Mouse (Mus musculus): Measurements from ENCODE around the gene Gdap2. TPM values are rescaled to one million over a fixed set of nuclear protein-coding genes. Genes with fewer than 3 reads are reported as not detected.

Gene Gdap2
- polyA plus RNA-seq, 1 experiment, result 0.11 TPM

DNA sequence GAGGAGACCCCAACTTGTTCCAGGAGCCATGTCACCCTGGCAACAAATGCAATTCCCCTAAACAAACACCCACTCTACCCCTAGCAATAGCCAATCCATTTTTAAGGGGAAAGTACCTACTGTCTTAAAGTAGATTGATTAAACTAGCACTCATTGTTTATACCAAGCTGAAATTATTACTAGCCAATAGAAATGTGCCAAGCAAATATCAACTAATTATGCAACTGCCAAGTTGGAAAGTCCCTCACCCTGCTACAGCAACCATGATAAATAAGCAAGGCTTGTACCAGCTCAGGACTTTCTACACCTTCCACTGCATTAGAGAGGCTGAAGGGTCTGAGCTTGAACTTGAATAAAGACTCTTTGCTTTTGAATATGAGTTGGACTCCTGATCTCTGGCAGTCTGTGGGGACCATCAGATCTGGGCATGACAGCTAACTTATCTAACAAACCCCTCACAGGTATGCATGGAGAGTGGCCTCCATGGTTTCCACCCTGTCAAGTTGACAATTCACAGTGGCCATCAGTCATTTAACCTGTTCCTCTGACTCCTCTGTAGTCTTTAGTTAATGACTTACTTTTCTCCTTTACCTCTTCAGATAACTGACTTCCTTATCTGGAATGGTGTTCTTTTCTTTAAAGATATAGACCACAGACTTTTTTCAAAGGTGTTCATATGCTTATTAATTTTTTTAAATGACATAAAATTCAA lies 74.7 kb downstream of the Gdap2 start:
- no peak overlapping the region for H3K4me3 ChIP-seq (replicated peaks)
- H3K36me3 ChIP-seq (ENCODE audit: control insufficient read depth), result no peaks in the 10 kb centered on the region
- no peaks in the 10 kb centered on the region for H3K4me1 ChIP-seq (ENCODE audit: control insufficient read depth)
- H3K9me3 ChIP-seq (ENCODE audit: control insufficient read depth, low read length), result no peaks in the 10 kb centered on the region
- TF ChIP-seq TAL1 (IDR thresholded peaks at IDR 0.05; ENCODE audit: low read length) (no peak), GATA1 (IDR thresholded peaks at IDR 0.05; ENCODE audit: low read length) (no peak)
- no peaks in the 10 kb centered on the region for H3K27me3 ChIP-seq (ENCODE audit: control insufficient read depth)

DNA sequence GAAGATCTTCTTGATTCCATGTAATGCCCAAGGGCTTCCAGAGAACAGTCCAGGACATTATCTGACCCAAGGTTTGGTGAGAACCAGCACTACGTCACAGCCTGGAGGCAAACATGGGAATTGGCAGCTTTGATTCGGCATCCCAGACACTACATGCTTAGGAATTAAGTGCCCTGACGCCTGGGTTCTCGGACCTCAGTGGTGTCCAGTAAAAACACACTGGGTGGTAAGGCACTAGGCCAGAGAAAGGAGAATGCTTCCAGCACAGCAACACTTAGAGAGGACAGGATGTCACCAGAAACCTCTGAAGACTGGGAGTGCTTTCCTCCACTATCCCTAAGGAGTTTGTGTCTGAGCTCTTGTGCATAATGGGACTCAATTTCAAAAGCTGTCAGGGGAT lies 80.0 kb downstream of the Gdap2 start:
- no peak for TF ChIP-seq GATA1 (IDR thresholded peaks at IDR 0.05; ENCODE audit: low read length)
- no peak for TF ChIP-seq TAL1 (IDR thresholded peaks at IDR 0.05; ENCODE audit: low read length)
- no peaks in the 10 kb centered on the region for H3K27me3 ChIP-seq (ENCODE audit: control insufficient read depth)

DNA sequence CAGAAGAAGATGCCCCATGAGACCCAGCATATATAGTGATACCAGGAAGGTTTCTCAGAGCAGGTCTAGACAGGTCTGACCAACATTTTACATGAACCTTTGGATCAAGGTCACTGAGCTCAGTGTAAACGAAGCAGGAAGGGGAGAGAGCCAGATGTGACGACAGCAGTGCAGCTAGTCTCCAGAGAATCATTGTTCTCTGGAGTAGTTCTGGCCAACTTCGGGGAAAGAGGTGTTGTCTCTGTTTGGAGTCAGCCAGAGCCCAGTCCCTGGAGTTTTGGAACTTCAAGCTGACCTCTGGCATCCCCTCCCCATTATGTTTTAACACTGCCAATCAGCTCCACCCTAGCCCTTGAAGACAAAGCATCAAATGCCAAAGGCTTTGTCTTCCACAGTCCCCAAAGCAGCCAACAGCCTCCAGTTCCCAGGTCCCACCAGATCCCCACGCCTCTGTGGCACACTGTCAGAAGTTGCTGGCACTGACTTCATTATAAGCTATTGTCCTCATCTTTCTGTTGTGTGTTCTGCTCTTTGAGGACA lies 84.2 kb downstream of the Gdap2 start:
- Histone ChIP-seq H3K36me3 (ENCODE audit: control insufficient read depth) (no peaks in the 10 kb centered on the region), H3K27me3 (ENCODE audit: control insufficient read depth) (no peaks in the 10 kb centered on the region), H3K9me3 (ENCODE audit: control insufficient read depth, low read length) (no peaks in the 10 kb centered on the region), H3K4me1 (ENCODE audit: control insufficient read depth) (no peaks in the 10 kb centered on the region), H3K4me3 (replicated peaks) (no peak overlapping the region)
- TF ChIP-seq TAL1 (IDR thresholded peaks at IDR 0.05; ENCODE audit: low read length) (no peak), GATA1 (IDR thresholded peaks at IDR 0.05; ENCODE audit: low read length) (no peak)

More for the DNA sequence above, 80.0 kb downstream of the Gdap2 start:
- no peaks in the 10 kb centered on the region for H3K4me1 ChIP-seq (ENCODE audit: control insufficient read depth)
- no peaks in the 10 kb centered on the region for H3K9me3 ChIP-seq (ENCODE audit: control insufficient read depth, low read length)
- no peak overlapping the region for H3K4me3 ChIP-seq (replicated peaks)
- no peaks in the 10 kb centered on the region for H3K36me3 ChIP-seq (ENCODE audit: control insufficient read depth)

Other genes starting within 250 kb of the Gdap2 start
- 0.05 and 0.17 TPM in 2 replicates for gene Wdr3, start within 50 bp of the Gdap2 start, polyA plus RNA-seq (2012)